Mouse (Mus musculus) kidney, embryonic 16.5 days (tissue): ENCODE results near the gene Srpr. TPM values are rescaled to one million over a fixed set of nuclear protein-coding genes. Genes with fewer than 3 reads are reported as not detected.

Source experiments
- ATAC-seq: fragments of 200-750 bp; cut with Nextera tagmentation; 2 replicates; pipeline ENCODE4 v1.8.0; 2017; ENCODE audit warnings: moderate TSS enrichment; ENCODE audit not compliant: low FRiP score, low TSS enrichment
- H3K27ac ChIP-seq: fragments of 300-500 bp; sonication (generic); 2 replicates; pipeline ENCODE4 v1.5.1; 2014; ENCODE audit warnings: low read length
- H3K27me3 ChIP-seq: fragments of 300-500 bp; sonication (generic); 2 replicates; pipeline ENCODE4 v1.6.1; 2014; ENCODE audit warnings: low read length, control low read depth, mixed read lengths; ENCODE audit not compliant: insufficient read depth
- H3K36me3 ChIP-seq: fragments of 300-500 bp; sonication (generic); 2 replicates; pipeline ENCODE4 v1.6.1; 2014; ENCODE audit warnings: low read length, control low read depth, mixed read lengths; ENCODE audit not compliant: insufficient read depth
- H3K4me1 ChIP-seq: fragments of 300-500 bp; sonication (generic); 2 replicates; pipeline ENCODE4 v1.6.1; 2014; ENCODE audit warnings: low read length, control low read depth, mixed read lengths; ENCODE audit not compliant: insufficient read depth
- H3K4me2 ChIP-seq: fragments of 300-500 bp; sonication (generic); replicated peaks from 2 replicates; pipeline ENCODE4 v1.6.1; 2014; ENCODE audit warnings: low read depth, low read length
- H3K4me3 ChIP-seq: fragments of 300-500 bp; sonication (generic); 2 replicates; pipeline ENCODE4 v1.5.1; 2014; ENCODE audit warnings: mild to moderate bottlenecking, low read length
- H3K9ac ChIP-seq: fragments of 300-500 bp; sonication (generic); replicated peaks from 2 replicates; pipeline ENCODE4 v1.6.1; 2014; ENCODE audit warnings: low read length
- H3K9me3 ChIP-seq: fragments of 300-500 bp; sonication (generic); 2 replicates; pipeline ENCODE4 v1.6.1; 2016; ENCODE audit warnings: low read length, control low read depth
- WGBS: fragments of 180-500 bp; shearing (Covaris S2); extraction: QIAGEN DNeasy Blood & Tissue Kit; methylation state at CpG from one replicate; pipeline ENCODE4 v1.1.7; 2014; 5-methylcytosine and 5-hydroxymethylcytosine counted together
- polyA plus RNA-seq: library from polyadenylated mRNA; unstranded; fragments of >200 nt; fragmentation: Nextera tagmentation; extraction: Ambion mirVana; gene quantifications from 2 replicates; pipeline ENCODE4 v1.2.1, GENCODE M21; 2015

The Srpr gene
- polyA plus RNA-seq, 1 experiment from 2014 or later: 130 TPM

DNA sequence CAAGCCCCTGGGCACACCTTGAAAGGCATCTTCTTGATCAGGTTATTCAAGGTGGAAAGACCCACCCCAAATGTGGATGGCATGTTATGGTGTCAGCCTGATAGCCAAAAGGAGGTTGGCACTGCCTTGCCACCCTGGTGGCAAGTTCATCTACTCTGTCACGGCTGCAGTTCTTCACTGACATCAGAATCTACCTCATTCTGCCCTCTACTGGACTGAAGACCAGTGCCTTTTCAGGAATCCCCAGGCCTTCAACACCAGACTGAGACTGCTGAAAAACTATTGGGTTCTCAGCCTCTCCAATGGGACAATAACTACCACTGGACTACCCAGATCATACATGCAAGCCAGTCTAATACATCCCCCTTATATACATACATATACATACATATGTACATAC is 39.8 kb downstream of the Srpr start:
- ATAC-seq: no peak
- Histone ChIP-seq H3K27ac (no peak overlapping the region), H3K4me3 (no peak overlapping the region), H3K27me3 (no peaks in the 10 kb centered on the region), H3K4me1 (no peaks in the 10 kb centered on the region), H3K36me3 (0 out of 2 replicates have a peak, but pooled peaks cover 4% of the 10 kb centered on the region), H3K9ac (no peak overlapping the region), H3K9me3 (no peaks in the 10 kb centered on the region), H3K4me2 (no peak overlapping the region)
- 71% methylated on average over 1 of the region's 1 CpGs for WGBS

DNA sequence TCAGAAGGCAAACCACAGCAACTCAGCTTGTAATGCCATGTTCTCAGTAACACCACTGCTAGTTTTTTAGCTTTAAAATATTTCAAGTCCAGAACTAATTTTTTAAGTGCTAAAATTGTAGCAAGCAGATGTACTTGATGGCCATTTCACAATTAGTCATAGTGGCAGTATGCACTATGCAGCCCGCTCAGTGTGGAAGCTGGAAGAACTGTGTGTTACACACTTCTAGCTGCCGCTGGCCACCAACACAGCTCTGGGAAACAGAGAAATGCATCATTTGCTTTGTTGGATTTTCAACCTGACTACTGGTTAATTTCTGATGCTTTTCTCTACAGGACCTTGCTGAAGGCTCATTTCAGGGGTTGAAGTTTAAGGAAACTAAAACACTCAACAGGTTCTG is 47.4 kb downstream of the Srpr start:
- ATAC-seq: no peak
- no peak overlapping the region for H3K4me2 ChIP-seq
- no peaks in the 10 kb centered on the region for H3K36me3 ChIP-seq
- H3K9me3 ChIP-seq: no peaks in the 10 kb centered on the region
- 98% methylated on average over 2 of the region's 2 CpGs for WGBS
- H3K27ac ChIP-seq: no peak overlapping the region
- no peak overlapping the region for H3K9ac ChIP-seq
- no peaks in the 10 kb centered on the region for H3K27me3 ChIP-seq
- H3K4me3 ChIP-seq: no peak overlapping the region
- peaks cover 6% of the 10 kb centered on the region; the same call in 1 of the 2 replicates for H3K4me1 ChIP-seq

DNA sequence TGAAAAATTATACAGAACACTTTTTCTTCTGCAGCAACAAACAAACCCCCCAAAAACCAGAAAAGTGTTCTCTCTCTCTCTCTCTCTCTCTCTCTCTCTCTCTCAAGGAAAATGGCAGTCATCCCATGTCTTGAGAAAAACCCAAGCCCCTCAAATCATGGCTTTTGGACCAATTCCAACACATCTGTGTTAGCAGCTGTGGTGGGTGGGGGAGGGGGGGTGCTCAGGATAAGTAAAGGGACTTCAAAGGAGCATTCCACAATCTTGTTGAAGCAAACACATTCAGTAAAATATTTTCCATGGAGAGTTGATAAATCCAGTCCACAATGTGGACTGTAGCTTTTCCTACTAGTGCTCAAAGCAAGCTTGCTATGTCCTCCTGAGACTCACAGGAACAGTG is 49.5 kb downstream of the Srpr start:
- Histone ChIP-seq H3K4me2 (no peak overlapping the region), H3K4me3 (no peak overlapping the region), H3K4me1 (peaks cover 6% of the 10 kb centered on the region; the same call in 1 of the 2 replicates), H3K9me3 (no peaks in the 10 kb centered on the region), H3K9ac (no peak overlapping the region), H3K27me3 (no peaks in the 10 kb centered on the region), H3K27ac (no peak overlapping the region), H3K36me3 (no peaks in the 10 kb centered on the region)
- ATAC-seq: no peak

- Histone ChIP-seq H3K4me3 (no peak overlapping the region), H3K27ac (no peak overlapping the region), H3K4me2 (no peak overlapping the region), H3K36me3 (no peaks in the 10 kb centered on the region), H3K9me3 (no peaks in the 10 kb centered on the region), H3K27me3 (no peaks in the 10 kb centered on the region), H3K4me1 (no peaks in the 10 kb centered on the region), H3K9ac (no peak overlapping the region)
- 91% methylated on average over 7 of the region's 7 CpGs for WGBS
- no peak for ATAC-seq
Measured at GRCm38 (mm10) chr9:35257365-35257764, 57.4 kb downstream of the Srpr start.

GRCm38 (mm10) chr9:35262418-35262817 is 62.4 kb downstream of the Srpr start:
- Histone ChIP-seq H3K4me2 (no peak overlapping the region), H3K9me3 (no peaks in the 10 kb centered on the region), H3K9ac (no peak overlapping the region), H3K4me1 (peaks cover 13% of the 10 kb centered on the region), H3K27me3 (no peaks in the 10 kb centered on the region), H3K27ac (no peak overlapping the region), H3K36me3 (no peaks in the 10 kb centered on the region), H3K4me3 (no peak overlapping the region)
- ATAC-seq: no peak
- WGBS: 73% methylated on average over 4 of the region's 4 CpGs

DNA sequence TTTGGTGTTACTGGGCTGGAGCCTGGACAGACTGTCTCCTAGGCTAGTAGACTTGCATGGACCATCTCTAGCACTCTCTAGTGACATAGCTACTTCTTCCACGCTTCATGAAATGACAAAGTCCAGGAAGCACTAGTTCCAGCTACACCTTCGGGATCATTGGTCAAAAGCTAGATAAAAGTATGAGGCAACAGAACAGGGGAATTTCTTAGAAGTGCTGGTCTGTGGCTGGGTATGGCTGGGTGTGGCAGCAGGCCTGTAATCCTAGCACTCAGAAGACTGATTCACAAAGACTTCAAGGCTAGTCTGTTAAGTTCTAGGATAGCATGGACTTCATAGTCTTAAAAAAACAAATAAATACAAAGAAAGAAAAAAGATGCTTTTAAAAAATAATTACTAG is 63.5 kb downstream of the Srpr start:
- Histone ChIP-seq H3K9me3 (no peaks in the 10 kb centered on the region), H3K4me3 (no peak overlapping the region), H3K27ac (no peak overlapping the region), H3K9ac (no peak overlapping the region), H3K4me2 (no peak overlapping the region), H3K36me3 (no peaks in the 10 kb centered on the region), H3K4me1 (peaks cover 15% of the 10 kb centered on the region), H3K27me3 (no peaks in the 10 kb centered on the region)
- WGBS: 91% methylated on average over 2 of the region's 2 CpGs
- no peak for ATAC-seq

GRCm38 (mm10) chr9:35264509-35264908 is 64.5 kb downstream of the Srpr start:
- no peak overlapping the region for H3K9ac ChIP-seq
- no peak overlapping the region for H3K4me2 ChIP-seq
- no peak overlapping the region for H3K27ac ChIP-seq
- no peak overlapping the region for H3K4me3 ChIP-seq
- 53% methylated on average over 3 of the region's 3 CpGs for WGBS
- ATAC-seq: no peak
- H3K36me3 ChIP-seq: no peaks in the 10 kb centered on the region
- H3K9me3 ChIP-seq: no peaks in the 10 kb centered on the region
- H3K4me1 ChIP-seq: peaks cover 20% of the 10 kb centered on the region
- H3K27me3 ChIP-seq: no peaks in the 10 kb centered on the region

DNA sequence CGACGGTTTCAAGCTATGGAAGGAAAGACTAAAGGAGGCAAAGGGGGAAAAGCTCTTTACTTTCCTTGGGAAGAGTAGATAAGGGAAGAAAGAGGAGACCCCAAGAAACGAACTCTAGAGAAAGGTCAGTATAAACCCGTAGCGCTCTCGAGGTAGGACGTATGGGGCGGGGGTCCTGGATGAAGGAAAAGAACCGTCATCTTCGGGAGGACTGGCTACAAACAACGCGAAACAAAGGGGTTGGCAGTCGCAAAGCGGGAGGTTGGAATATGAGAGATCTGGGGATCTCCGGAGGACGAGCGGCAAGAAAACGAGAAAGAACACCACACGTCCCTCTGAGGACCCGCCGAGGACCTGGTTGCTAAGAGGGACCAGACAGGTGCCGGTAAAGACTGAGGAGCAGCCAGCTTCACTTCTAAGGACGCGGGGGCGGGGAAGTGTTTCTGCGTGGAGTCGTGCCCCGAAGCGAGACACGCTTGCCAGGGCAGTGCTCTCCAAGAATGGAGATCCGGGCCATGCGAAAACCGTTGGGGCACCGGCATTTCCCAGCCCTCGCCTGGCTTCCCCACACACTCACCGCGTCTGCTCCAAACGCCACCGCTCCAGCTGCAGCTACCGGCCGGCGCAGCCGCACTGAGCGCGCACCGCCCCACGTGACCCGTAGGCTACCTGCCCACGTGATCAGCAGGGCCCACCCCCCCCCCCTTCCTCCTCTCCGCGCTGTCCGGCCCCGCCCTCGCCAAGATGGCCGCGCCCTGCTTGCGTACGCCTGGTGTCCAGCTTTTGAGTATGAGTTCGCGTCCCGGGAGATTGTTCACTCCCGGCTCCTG is 67.4 kb downstream of the Srpr start, which contains the start of the genes Fam118b and Rpusd4:
TSS of gene Fam118b (minus strand) at position 660 of the 830 bp plus-strand sequence.
TSS of gene Rpusd4 (plus strand) at position 720 of the 830 bp plus-strand sequence.
- H3K4me3 ChIP-seq: peak within 1 kb of the TSS; percentile 74
- peak within 1 kb of the TSS; percentile 72 for H3K27ac ChIP-seq
- H3K9me3 ChIP-seq: no peaks in the 10 kb centered on the region
- H3K4me1 ChIP-seq: peaks cover 20% of the 10 kb centered on the region
- no peaks in the 10 kb centered on the region for H3K27me3 ChIP-seq
- H3K4me2 ChIP-seq: peak within 1 kb of the TSS; percentile 67
- ATAC-seq: peak; percentile 96
- peaks cover 2% of the 10 kb centered on the region; the same call in 1 of the 2 replicates for H3K36me3 ChIP-seq
- under 1% methylated on average over 62 of the region's 62 CpGs for WGBS
- H3K9ac ChIP-seq: peak within 1 kb of the TSS; percentile 73

DNA sequence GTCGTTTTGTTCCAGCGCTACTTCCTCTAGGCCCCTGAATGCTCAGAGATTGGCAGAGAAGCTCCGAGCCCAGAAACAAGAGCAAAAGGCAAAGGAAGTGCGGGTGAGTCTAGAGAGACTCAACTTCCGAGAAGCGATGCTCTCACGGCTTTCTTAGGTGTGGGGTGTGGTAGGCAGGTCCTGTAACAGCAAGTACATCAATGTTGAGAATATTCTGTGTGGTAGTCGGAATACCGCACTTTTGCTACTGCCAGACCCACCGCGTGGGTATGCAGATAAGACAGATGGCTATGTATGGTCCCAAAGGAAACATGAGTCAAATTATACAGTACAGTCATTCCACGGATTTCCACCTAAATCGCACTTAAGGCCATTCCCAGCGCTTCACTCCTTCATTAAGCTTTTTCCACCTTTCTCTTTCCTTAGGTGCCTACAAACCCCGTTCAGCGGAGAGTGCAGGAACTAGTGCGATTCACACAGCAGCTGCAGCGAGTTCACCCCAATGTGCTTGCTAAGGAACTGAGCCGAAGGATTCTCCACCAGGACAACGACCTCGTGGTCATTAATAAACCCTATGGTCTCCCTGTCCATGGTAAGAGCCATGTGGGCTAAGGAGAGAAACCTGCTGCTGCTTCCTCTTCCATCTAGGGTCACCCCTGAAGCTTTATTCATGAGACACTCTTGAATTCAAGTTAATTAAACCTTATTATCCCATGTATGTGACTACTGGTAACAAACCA is 68.2 kb downstream of the Srpr start:
- H3K9ac ChIP-seq: peak overlapping the region; percentile 73
- peak; percentile 60; the same call in 1 of the 2 replicates for ATAC-seq
- H3K4me3 ChIP-seq: peak overlapping the region; percentile 74
- peak overlapping the region; percentile 72 for H3K27ac ChIP-seq
- H3K4me2 ChIP-seq: peak overlapping the region; percentile 67
- H3K9me3 ChIP-seq: no peaks in the 10 kb centered on the region
- under 1% methylated on average over 21 of the region's 21 CpGs for WGBS
- H3K36me3 ChIP-seq: peaks cover 10% of the 10 kb centered on the region
- no peaks in the 10 kb centered on the region for H3K27me3 ChIP-seq
- peaks cover 20% of the 10 kb centered on the region for H3K4me1 ChIP-seq
